Mouse (Mus musculus): ENCODE results near the gene Rnase11.

GRCm38 (mm10) chr14:51087762-51088161 is 37.8 kb upstream of the Rnase11 start:
- TF ChIP-seq EP300 (IDR thresholded peaks at IDR 0.05; ENCODE audit: insufficient read depth, low read depth, low read length): no peak
- TF ChIP-seq CTCF (IDR thresholded peaks at IDR 0.05; ENCODE audit: low read depth, low read length): no peak

Data from ES-Bruce4 (cell line).